Mouse (Mus musculus) embryonic fibroblast, embryonic 13.5 days (primary cell): Measurements from ENCODE around the gene Vps51. TPM values are rescaled to one million over a fixed set of nuclear protein-coding genes. Genes with fewer than 3 reads are reported as not detected.

Experiments
- H3K27ac ChIP-seq: 2 replicates; pipeline ENCODE4 v1.5.1; 2012; ENCODE audit warnings: low read length, control low read depth, inconsistent platforms; ENCODE audit not compliant: insufficient read depth
- H3K4me1 ChIP-seq: 2 replicates; pipeline ENCODE4 v1.6.1; 2011; ENCODE audit warnings: low read length; ENCODE audit not compliant: control insufficient read depth, insufficient read depth
- H3K4me3 ChIP-seq: 2 replicates; pipeline ENCODE4 v1.5.1; 2011; ENCODE audit warnings: mild to moderate bottlenecking, control low read depth, low read length; ENCODE audit not compliant: insufficient read depth
- CTCF ChIP-seq: IDR thresholded peaks from 2 replicates; pipeline ENCODE4 v1.5.1; 2011; ENCODE audit warnings: mild to moderate bottlenecking, control low read depth, low read length, moderate library complexity, borderline replicate concordance; ENCODE audit not compliant: insufficient read depth
- POLR2A ChIP-seq: IDR thresholded peaks from 2 replicates; pipeline ENCODE4 v1.6.1; 2011; ENCODE audit warnings: low read depth, mild to moderate bottlenecking, control low read depth, low read length, moderate library complexity
- polyA plus RNA-seq: library from polyadenylated mRNA; stranded (reverse); fragments of >200 nt; gene quantifications from 2 replicates; pipeline ENCODE4 v1.2.4, GENCODE M21; 2011; ENCODE audit warnings: low read depth; ENCODE audit not compliant: missing spikeins, insufficient read length

The Vps51 gene
- polyA plus RNA-seq, 1 experiment = 23.5 TPM

- TF ChIP-seq POLR2A (no peak), CTCF (no peak)
- Histone ChIP-seq H3K27ac (no peak overlapping the region), H3K4me1 (no peaks in the 10 kb centered on the region), H3K4me3 (no peak overlapping the region)
These were observed 37.0 kb downstream of the Vps51 start for GRCm38 (mm10) chr19:6040002-6040401.

GRCm38 (mm10) chr19:6038326-6038725 is 38.7 kb downstream of the Vps51 start:
- Histone ChIP-seq H3K4me3 (no peak overlapping the region), H3K4me1 (no peaks in the 10 kb centered on the region), H3K27ac (no peak overlapping the region)
- no peak for TF ChIP-seq CTCF
- TF ChIP-seq POLR2A = no peak

- no peak for TF ChIP-seq POLR2A
- TF ChIP-seq CTCF = no peak
- Histone ChIP-seq H3K4me3 (no peak overlapping the region), H3K4me1 (no peaks in the 10 kb centered on the region), H3K27ac (no peak overlapping the region)
These were observed 39.3 kb downstream of the Vps51 start for GRCm38 (mm10) chr19:6037695-6038094.

GRCm38 (mm10) chr19:6035966-6036585 is 41.0 kb downstream of the Vps51 start:
- no peak overlapping the region for H3K4me3 ChIP-seq
- H3K27ac ChIP-seq = no peak overlapping the region
- TF ChIP-seq POLR2A = no peak
- no peak for TF ChIP-seq CTCF
- H3K4me1 ChIP-seq = no peaks in the 10 kb centered on the region

- Histone ChIP-seq H3K27ac (no peak overlapping the region), H3K4me1 (no peaks in the 10 kb centered on the region), H3K4me3 (no peak overlapping the region)
- TF ChIP-seq CTCF (no peak), POLR2A (no peak)
These were observed 46.3 kb downstream of the Vps51 start for GRCm38 (mm10) chr19:6030520-6031280.

GRCm38 (mm10) chr19:6029426-6029825 is 47.6 kb downstream of the Vps51 start:
- H3K4me3 ChIP-seq = no peak overlapping the region
- H3K27ac ChIP-seq = no peak overlapping the region
- TF ChIP-seq POLR2A = no peak
- no peak for TF ChIP-seq CTCF
- no peaks in the 10 kb centered on the region for H3K4me1 ChIP-seq

GRCm38 (mm10) chr19:6028991-6029390 is 48.0 kb downstream of the Vps51 start:
- Histone ChIP-seq H3K4me3 (no peak overlapping the region), H3K27ac (no peak overlapping the region), H3K4me1 (no peaks in the 10 kb centered on the region)
- no peak for TF ChIP-seq CTCF
- no peak for TF ChIP-seq POLR2A

- no peak for TF ChIP-seq POLR2A
- TF ChIP-seq CTCF = no peak
- Histone ChIP-seq H3K4me3 (no peak overlapping the region), H3K4me1 (no peaks in the 10 kb centered on the region), H3K27ac (no peak overlapping the region)
These were observed 53.1 kb downstream of the Vps51 start for GRCm38 (mm10) chr19:6023930-6024329.

- Histone ChIP-seq H3K27ac (no peak overlapping the region), H3K4me3 (no peak overlapping the region), H3K4me1 (no peaks in the 10 kb centered on the region)
- TF ChIP-seq CTCF (no peak), POLR2A (no peak)
These were observed 54.0 kb downstream of the Vps51 start for GRCm38 (mm10) chr19:6023059-6023458.

GRCm38 (mm10) chr19:6020276-6020675 is 56.8 kb downstream of the Vps51 start:
- Histone ChIP-seq H3K4me3 (no peak overlapping the region), H3K4me1 (no peaks in the 10 kb centered on the region), H3K27ac (no peak overlapping the region)
- TF ChIP-seq POLR2A (no peak), CTCF (no peak)
